Mouse (Mus musculus): ENCODE measurements around the gene Usp9x.

The Usp9x gene

GRCm38 (mm10) chrX:13085621-13086020 is 14.3 kb downstream of the Usp9x start:
- DNase-seq, result no peak

- no peak for DNase-seq
Observed at GRCm38 (mm10) chrX:13096985-13097384, 25.7 kb downstream of the Usp9x start.

GRCm38 (mm10) chrX:13206514-13206913 is 135.2 kb downstream of the Usp9x start:
- no peak for DNase-seq

- peak; percentile 76 for DNase-seq
Observed at GRCm38 (mm10) chrX:13207512-13208341, 136.4 kb downstream of the Usp9x start.

GRCm38 (mm10) chrX:13208404-13208803 is 137.1 kb downstream of the Usp9x start:
- DNase-seq, result no peak

GRCm38 (mm10) chrX:13214275-13214674 is 143.0 kb downstream of the Usp9x start:
- DNase-seq, result no peak

All from right cerebral cortex, postnatal 25 days (tissue).